Mouse (Mus musculus): ENCODE measurements around the gene Rcan3. TPM values are rescaled to one million over a fixed set of nuclear protein-coding genes. Genes with fewer than 3 reads are reported as not detected.
A peak's percentile ranks its signal among the peaks of the same experiment; 100 is the strongest.

The Rcan3 gene
- polyA plus RNA-seq, 1 experiment from 2014 or later: 19.7 TPM

- Histone ChIP-seq H3K4me3 (ENCODE audit: low read depth, low read length) (peak overlapping the region; percentile 76), H3K4me2 (replicated peaks; ENCODE audit: low read depth) (peak overlapping the region; percentile 90), H3K27me3 (replicated peaks; ENCODE audit: control insufficient read depth, insufficient read depth, low read length) (no peaks in the 10 kb centered on the region), H3K9me3 (ENCODE audit: control insufficient read depth) (no peaks in the 10 kb centered on the region), H3K9ac (ENCODE audit: low read depth, low read length) (peak overlapping the region; percentile 70), H3K27ac (ENCODE audit: low read depth, low read length) (peak overlapping the region; percentile 70; the same call in 1 of the 2 replicates), H3K36me3 (ENCODE audit: control insufficient read depth, insufficient read depth) (no peaks in the 10 kb centered on the region), H3K4me1 (replicated peaks; ENCODE audit: control insufficient read depth, insufficient read depth, low read length) (0 out of 2 replicates have a peak, but pooled peaks cover 4% of the 10 kb centered on the region)
- WGBS: 15% methylated on average over 11 of the region's 11 CpGs
- TF ChIP-seq CTCF (IDR thresholded peaks at IDR 0.05; ENCODE audit: low read depth): no peak
- ATAC-seq: no peak
Observed at GRCm38 (mm10) chr4:135434395-135434789, 739 bp upstream of the Rcan3 start.

- no peak for TF ChIP-seq CTCF (IDR thresholded peaks at IDR 0.05; ENCODE audit: low read depth)
- H3K9me3 ChIP-seq (ENCODE audit: control insufficient read depth): no peaks in the 10 kb centered on the region
- H3K36me3 ChIP-seq (ENCODE audit: control insufficient read depth, insufficient read depth): no peaks in the 10 kb centered on the region
- H3K27ac ChIP-seq (ENCODE audit: low read depth, low read length): peak overlapping the region; percentile 70; the same call in 1 of the 2 replicates
- H3K4me2 ChIP-seq (replicated peaks; ENCODE audit: low read depth): peak overlapping the region; percentile 90
- no peak; the same call in 1 of the 2 replicates for ATAC-seq
- H3K4me1 ChIP-seq (replicated peaks; ENCODE audit: control insufficient read depth, insufficient read depth, low read length): 0 out of 2 replicates have a peak, but pooled peaks cover 4% of the 10 kb centered on the region
- no peaks in the 10 kb centered on the region for H3K27me3 ChIP-seq (replicated peaks; ENCODE audit: control insufficient read depth, insufficient read depth, low read length)
- H3K4me3 ChIP-seq (ENCODE audit: low read depth, low read length): peak overlapping the region; percentile 76
- H3K9ac ChIP-seq (ENCODE audit: low read depth, low read length): peak overlapping the region; percentile 70
- 9% methylated on average over 10 of the region's 10 CpGs for WGBS
Observed at GRCm38 (mm10) chr4:135433086-135433442, 589 bp downstream of the Rcan3 start.

- H3K9me3 ChIP-seq (ENCODE audit: control insufficient read depth): no peaks in the 10 kb centered on the region
- H3K4me2 ChIP-seq (replicated peaks; ENCODE audit: low read depth): no peak overlapping the region
- H3K27ac ChIP-seq (ENCODE audit: low read depth, low read length): no peak overlapping the region
- no peak for TF ChIP-seq CTCF (IDR thresholded peaks at IDR 0.05; ENCODE audit: low read depth)
- H3K27me3 ChIP-seq (replicated peaks; ENCODE audit: control insufficient read depth, insufficient read depth, low read length): no peaks in the 10 kb centered on the region
- no peak overlapping the region for H3K9ac ChIP-seq (ENCODE audit: low read depth, low read length)
- H3K36me3 ChIP-seq (ENCODE audit: control insufficient read depth, insufficient read depth): no peaks in the 10 kb centered on the region
- no peak overlapping the region for H3K4me3 ChIP-seq (ENCODE audit: low read depth, low read length)
- 79% methylated on average over 8 of the region's 8 CpGs for WGBS
- H3K4me1 ChIP-seq (replicated peaks; ENCODE audit: control insufficient read depth, insufficient read depth, low read length): 0 out of 2 replicates have a peak, but pooled peaks cover 4% of the 10 kb centered on the region
- no peak for ATAC-seq
Observed at GRCm38 (mm10) chr4:135429990-135430760, 3.5 kb downstream of the Rcan3 start.

GRCm38 (mm10) chr4:135429383-135429782, 4.3 kb downstream of the Rcan3 start:
- no peaks in the 10 kb centered on the region for H3K36me3 ChIP-seq (ENCODE audit: control insufficient read depth, insufficient read depth)
- ATAC-seq: no peak
- no peak overlapping the region for H3K4me2 ChIP-seq (replicated peaks; ENCODE audit: low read depth)
- H3K9ac ChIP-seq (ENCODE audit: low read depth, low read length): no peak overlapping the region
- H3K4me1 ChIP-seq (replicated peaks; ENCODE audit: control insufficient read depth, insufficient read depth, low read length): 0 out of 2 replicates have a peak, but pooled peaks cover 4% of the 10 kb centered on the region
- no peak overlapping the region for H3K27ac ChIP-seq (ENCODE audit: low read depth, low read length)
- no peak for TF ChIP-seq CTCF (IDR thresholded peaks at IDR 0.05; ENCODE audit: low read depth)
- no peaks in the 10 kb centered on the region for H3K9me3 ChIP-seq (ENCODE audit: control insufficient read depth)
- WGBS: 77% methylated on average over 4 of the region's 4 CpGs
- no peak overlapping the region for H3K4me3 ChIP-seq (ENCODE audit: low read depth, low read length)
- H3K27me3 ChIP-seq (replicated peaks; ENCODE audit: control insufficient read depth, insufficient read depth, low read length): no peaks in the 10 kb centered on the region

GRCm38 (mm10) chr4:135426587-135426986, 7.1 kb downstream of the Rcan3 start:
- H3K9ac ChIP-seq (ENCODE audit: low read depth, low read length): no peak overlapping the region
- no peaks in the 10 kb centered on the region for H3K27me3 ChIP-seq (replicated peaks; ENCODE audit: control insufficient read depth, insufficient read depth, low read length)
- no peak overlapping the region for H3K4me3 ChIP-seq (ENCODE audit: low read depth, low read length)
- H3K27ac ChIP-seq (ENCODE audit: low read depth, low read length): no peak overlapping the region
- 94% methylated on average over 7 of the region's 7 CpGs for WGBS
- H3K4me2 ChIP-seq (replicated peaks; ENCODE audit: low read depth): no peak overlapping the region
- no peak for TF ChIP-seq CTCF (IDR thresholded peaks at IDR 0.05; ENCODE audit: low read depth)
- H3K9me3 ChIP-seq (ENCODE audit: control insufficient read depth): no peaks in the 10 kb centered on the region
- ATAC-seq: no peak
- no peaks in the 10 kb centered on the region for H3K4me1 ChIP-seq (replicated peaks; ENCODE audit: control insufficient read depth, insufficient read depth, low read length)
- H3K36me3 ChIP-seq (ENCODE audit: control insufficient read depth, insufficient read depth): no peaks in the 10 kb centered on the region

GRCm38 (mm10) chr4:135425625-135426024, 8.0 kb downstream of the Rcan3 start:
- H3K9ac ChIP-seq (ENCODE audit: low read depth, low read length): no peak overlapping the region
- no peak overlapping the region for H3K27ac ChIP-seq (ENCODE audit: low read depth, low read length)
- peaks cover 6% of the 10 kb centered on the region; the same call in 1 of the 2 replicates for H3K36me3 ChIP-seq (ENCODE audit: control insufficient read depth, insufficient read depth)
- H3K4me1 ChIP-seq (replicated peaks; ENCODE audit: control insufficient read depth, insufficient read depth, low read length): no peaks in the 10 kb centered on the region
- 66% methylated on average over 9 of the region's 9 CpGs for WGBS
- no peaks in the 10 kb centered on the region for H3K27me3 ChIP-seq (replicated peaks; ENCODE audit: control insufficient read depth, insufficient read depth, low read length)
- H3K4me2 ChIP-seq (replicated peaks; ENCODE audit: low read depth): no peak overlapping the region
- no peak for ATAC-seq
- no peak for TF ChIP-seq CTCF (IDR thresholded peaks at IDR 0.05; ENCODE audit: low read depth)
- H3K9me3 ChIP-seq (ENCODE audit: control insufficient read depth): no peaks in the 10 kb centered on the region
- no peak overlapping the region for H3K4me3 ChIP-seq (ENCODE audit: low read depth, low read length)
